Mouse (Mus musculus) left cerebral cortex, adult 8-10 months (tissue): ENCODE measurements around the gene Olfr291. TPM values are rescaled to one million over a fixed set of nuclear protein-coding genes. Genes with fewer than 3 reads are reported as not detected.

Experiments
- DNase-seq, 2 experiments: peaks; one replicate each; pipeline ENCODE4 v3.0.0; 2022; ENCODE audit warnings: low spot score in 2 of 2
- total RNA-seq, 4 experiments: library from RNA; stranded (reverse); gene quantifications; 2 replicates each; pipeline ENCODE4 v1.2.4; 2022

The Olfr291 gene
- total RNA-seq, result not detected

GRCm38 (mm10) chr7:84853253-84853652, at the start of gene Olfr291:
TSS of gene Olfr291 (plus strand) at chr7:84853553.
- DNase-seq, result no peak

GRCm38 (mm10) chr7:84805224-84805623, 48.1 kb upstream of the Olfr291 start:
- DNase-seq, result no peak

GRCm38 (mm10) chr7:84806159-84806558, 47.2 kb upstream of the Olfr291 start:
- no peak for DNase-seq

GRCm38 (mm10) chr7:84884530-84884929, 31.2 kb downstream of the Olfr291 start:
- no peak for DNase-seq

Other genes with a start within 250 kb of the Olfr291 start
- gene Fah, start 246.8 kb upstream of the Olfr291 start, total RNA-seq, result 10 to 100 TPM; 23.7 to 27.6 (median 26.1) TPM
- gene Zfand6, start 163.6 kb upstream of the Olfr291 start, total RNA-seq, result 10 to 100 TPM; 59.2 to 83.4 (median 70.9) TPM
- gene Vmn2r65, start 110.6 kb downstream of the Olfr291 start, total RNA-seq, result not detected
- gene Vmn2r66, start 158.7 kb downstream of the Olfr291 start, total RNA-seq, result not detected